Mouse (Mus musculus) heart, postnatal 0 days (tissue): Measurements from ENCODE around the gene A530016L24Rik.

Source experiments
- CTCF ChIP-seq: IDR thresholded peaks from 2 replicates; pipeline ENCODE4 v1.5.1; 2016; ENCODE audit warnings: antibody characterized with exemption, control low read depth, low read depth
- EP300 ChIP-seq: IDR thresholded peaks from 2 replicates; pipeline ENCODE4 v1.6.1; 2016; ENCODE audit warnings: antibody characterized with exemption, low read depth

- TF ChIP-seq CTCF (no peak), EP300 (no peak)
Observed at GRCm38 (mm10) chr12:112451381-112451780, 37.9 kb upstream of the A530016L24Rik start.
